Mouse (Mus musculus) kidney, embryonic 14.5 days (tissue): ENCODE results near the gene Fam53b. TPM values are rescaled to one million over a fixed set of nuclear protein-coding genes. Genes with fewer than 3 reads are reported as not detected.
"Not testable (repeated sequence)": the region's sequence is repeated elsewhere in the genome, so short reads cannot be mapped to it uniquely, and the experiment has no call there.

Experiments used
- ATAC-seq: fragments of 200-750 bp; cut with Nextera tagmentation; 2 replicates; pipeline ENCODE4 v1.8.0; 2017; ENCODE audit warnings: moderate number of reproducible peaks, mild to moderate bottlenecking, moderate TSS enrichment, moderate library complexity; ENCODE audit not compliant: low FRiP score, low TSS enrichment
- H3K27ac ChIP-seq: fragments of 300-500 bp; sonication (generic); 2 replicates; pipeline ENCODE4 v1.5.1; 2014; ENCODE audit warnings: low read depth, mild to moderate bottlenecking, low read length, moderate library complexity, mixed read lengths
- H3K27me3 ChIP-seq: fragments of 300-500 bp; sonication (generic); 2 replicates; pipeline ENCODE4 v1.6.1; 2014; ENCODE audit warnings: mild to moderate bottlenecking, low read length; ENCODE audit not compliant: control insufficient read depth, insufficient read depth
- H3K36me3 ChIP-seq: fragments of 300-500 bp; sonication (generic); 2 replicates; pipeline ENCODE4 v1.6.1; 2014; ENCODE audit warnings: low read length, mixed read lengths; ENCODE audit not compliant: control insufficient read depth, insufficient read depth
- H3K4me1 ChIP-seq: fragments of 300-500 bp; sonication (generic); 2 replicates; pipeline ENCODE4 v1.6.1; 2014; ENCODE audit warnings: low read length, mixed read lengths; ENCODE audit not compliant: control insufficient read depth, insufficient read depth
- H3K4me2 ChIP-seq: fragments of 300-500 bp; sonication (generic); replicated peaks from 2 replicates; pipeline ENCODE4 v1.6.1; 2014; ENCODE audit warnings: low read depth, mild to moderate bottlenecking, low read length
- H3K4me3 ChIP-seq: fragments of 300-500 bp; sonication (generic); 2 replicates; pipeline ENCODE4 v1.5.1; 2014; ENCODE audit warnings: mild to moderate bottlenecking, low read length
- H3K9ac ChIP-seq: fragments of 300-500 bp; sonication (generic); 2 replicates; pipeline ENCODE4 v1.6.1; 2014; ENCODE audit warnings: low read depth, mild to moderate bottlenecking, low read length, moderate library complexity
- H3K9me3 ChIP-seq: fragments of 300-500 bp; sonication (generic); 2 replicates; pipeline ENCODE4 v1.6.1; 2016; ENCODE audit warnings: low read length; ENCODE audit not compliant: control insufficient read depth
- WGBS: fragments of 180-500 bp; shearing (Covaris S2); extraction: QIAGEN DNeasy Blood & Tissue Kit; methylation state at CpG from one replicate; pipeline ENCODE4 v1.1.7; 2014; 5-methylcytosine and 5-hydroxymethylcytosine counted together
- polyA plus RNA-seq: library from polyadenylated mRNA; unstranded; fragments of >200 nt; fragmentation: Nextera tagmentation; extraction: Ambion mirVana; gene quantifications from 2 replicates; pipeline ENCODE4 v1.2.1, GENCODE M21; 2014

Gene Fam53b
- polyA plus RNA-seq, 1 experiment from 2014 or later = 22.1 TPM

- 89% methylated on average over 3 of the region's 3 CpGs for WGBS
- no peak for ATAC-seq
- no peaks in the 10 kb centered on the region for H3K36me3 ChIP-seq
- H3K27ac ChIP-seq = no peak overlapping the region
- no peaks in the 10 kb centered on the region for H3K27me3 ChIP-seq
- no peak overlapping the region for H3K4me3 ChIP-seq
- H3K9me3 ChIP-seq = no peaks in the 10 kb centered on the region
- H3K4me2 ChIP-seq = no peak overlapping the region
- H3K9ac ChIP-seq = no peak overlapping the region
- no peaks in the 10 kb centered on the region; the same call in 1 of the 2 replicates for H3K4me1 ChIP-seq
Observed at GRCm38 (mm10) chr7:132670863-132671165, 142.9 kb downstream of the Fam53b start.

DNA sequence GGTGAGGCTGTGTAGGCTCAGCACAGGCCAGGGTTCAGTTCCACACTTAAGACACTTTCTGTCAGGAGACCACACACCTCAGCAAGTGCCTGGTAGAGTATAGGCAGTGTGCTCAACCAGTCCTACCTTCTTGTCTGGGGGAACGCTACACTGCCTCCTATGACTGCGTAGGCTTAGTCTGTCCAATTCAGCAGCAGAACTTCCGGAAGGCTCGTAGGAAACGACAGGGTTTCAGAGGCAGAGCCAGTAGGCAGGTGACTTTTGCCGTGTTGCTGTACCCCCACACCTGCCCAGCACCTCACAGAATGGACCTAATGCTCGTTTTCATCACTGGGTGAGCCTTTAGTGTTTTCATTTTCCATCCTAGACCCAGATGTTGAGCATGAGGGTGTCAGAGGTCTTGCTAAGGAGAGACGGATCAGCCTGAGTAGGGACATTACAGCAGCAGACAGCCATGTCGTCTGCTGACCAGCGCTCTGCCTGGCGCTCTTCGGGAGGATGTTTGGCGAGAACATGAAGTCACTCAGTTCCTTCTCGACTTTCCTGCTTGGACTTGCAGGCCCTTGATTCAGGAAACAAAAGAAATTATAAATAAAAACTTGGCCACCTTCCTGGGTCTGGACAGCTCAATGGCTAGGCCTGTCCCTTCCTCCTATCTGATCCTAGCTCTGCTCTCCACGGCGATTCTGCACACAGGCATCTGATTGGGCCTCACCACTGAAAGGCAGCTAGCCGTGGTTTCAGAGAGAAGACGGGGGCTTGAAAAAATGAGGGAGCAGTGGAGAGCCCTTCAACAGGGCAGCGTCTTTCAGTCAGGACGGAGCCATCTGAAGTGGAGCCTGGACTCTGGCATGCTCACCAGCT lies 143.5 kb downstream of the Fam53b start:
- 87% methylated on average over 20 of the region's 20 CpGs for WGBS
- H3K4me3 ChIP-seq = no peak overlapping the region
- H3K27me3 ChIP-seq = no peaks in the 10 kb centered on the region
- no peaks in the 10 kb centered on the region for H3K36me3 ChIP-seq
- no peaks in the 10 kb centered on the region; the same call in 1 of the 2 replicates for H3K4me1 ChIP-seq
- no peak overlapping the region for H3K27ac ChIP-seq
- H3K9me3 ChIP-seq = no peaks in the 10 kb centered on the region
- no peak overlapping the region for H3K9ac ChIP-seq
- H3K4me2 ChIP-seq = no peak overlapping the region
- no peak for ATAC-seq

DNA sequence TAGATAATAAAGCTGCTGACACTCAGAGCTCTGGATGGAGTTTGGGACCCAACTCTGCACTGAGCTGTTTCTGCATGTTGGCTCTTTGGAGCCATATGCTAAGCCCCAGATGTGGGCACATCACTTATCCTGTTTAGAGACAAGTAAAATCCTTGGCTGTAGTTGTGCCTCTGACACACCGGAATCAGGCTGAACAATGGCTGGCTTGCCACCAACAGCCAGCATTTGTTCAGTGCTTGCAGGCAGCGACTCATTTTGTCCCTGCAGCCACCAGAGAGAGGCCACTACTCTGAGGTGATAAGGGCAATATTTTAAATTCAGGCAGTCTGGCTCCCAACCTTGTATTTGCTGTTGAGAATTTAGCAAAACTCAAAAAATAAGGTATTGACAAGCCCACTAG lies 145.1 kb downstream of the Fam53b start:
- no peaks in the 10 kb centered on the region for H3K27me3 ChIP-seq
- no peaks in the 10 kb centered on the region for H3K4me1 ChIP-seq
- H3K9me3 ChIP-seq = no peaks in the 10 kb centered on the region
- H3K36me3 ChIP-seq = no peaks in the 10 kb centered on the region
- H3K9ac ChIP-seq = no peak overlapping the region
- 72% methylated on average over 2 of the region's 2 CpGs for WGBS
- no peak for ATAC-seq
- H3K4me2 ChIP-seq = no peak overlapping the region
- no peak overlapping the region for H3K27ac ChIP-seq
- no peak overlapping the region for H3K4me3 ChIP-seq

- H3K4me3 ChIP-seq = no peak overlapping the region
- no peaks in the 10 kb centered on the region for H3K9me3 ChIP-seq
- H3K36me3 ChIP-seq = no peaks in the 10 kb centered on the region
- no peaks in the 10 kb centered on the region for H3K4me1 ChIP-seq
- no peak for ATAC-seq
- H3K4me2 ChIP-seq = no peak overlapping the region
- 70% methylated on average over 4 of the region's 4 CpGs for WGBS
- H3K9ac ChIP-seq = no peak overlapping the region
- H3K27me3 ChIP-seq = no peaks in the 10 kb centered on the region
- H3K27ac ChIP-seq = no peak overlapping the region
Observed at GRCm38 (mm10) chr7:132666516-132666915, 147.2 kb downstream of the Fam53b start.

DNA sequence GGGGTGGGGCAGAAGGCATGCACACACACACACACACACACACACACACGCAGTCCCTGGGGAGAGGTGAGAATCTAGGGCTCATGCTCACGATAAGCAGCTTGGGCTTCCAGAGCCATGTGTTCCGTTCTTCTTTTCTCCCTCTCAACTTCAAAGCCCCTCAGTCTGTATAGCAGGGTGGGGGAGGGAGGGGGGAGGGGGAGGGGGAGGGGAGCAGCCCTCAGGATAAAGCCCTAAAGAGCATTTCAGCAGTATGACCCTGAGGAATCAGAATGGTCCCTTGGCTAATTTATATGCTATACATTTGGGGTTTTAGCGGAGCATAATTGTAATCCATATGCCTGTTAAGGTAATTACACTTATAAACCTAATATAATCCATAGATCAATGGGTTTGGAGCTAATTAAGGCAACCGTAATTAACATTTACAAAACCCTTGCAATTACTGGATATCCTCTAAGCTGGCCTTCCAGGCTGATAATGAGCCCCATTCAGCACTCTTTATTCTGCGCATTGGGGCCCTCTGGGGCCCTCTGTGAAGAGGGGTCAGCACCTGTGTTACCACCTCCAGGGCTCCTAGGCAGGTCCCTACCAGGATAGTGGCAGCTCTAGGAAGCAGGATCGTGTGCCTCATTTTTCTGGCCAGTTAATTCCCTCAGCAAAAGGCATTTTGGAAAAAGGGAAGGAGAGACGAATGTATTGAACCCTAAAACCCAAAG lies 147.9 kb downstream of the Fam53b start:
- Histone ChIP-seq H3K4me2 (no peak overlapping the region), H3K4me1 (no peaks in the 10 kb centered on the region), H3K9me3 (no peaks in the 10 kb centered on the region), H3K36me3 (no peaks in the 10 kb centered on the region), H3K27ac (no peak overlapping the region), H3K4me3 (no peak overlapping the region), H3K9ac (no peak overlapping the region), H3K27me3 (no peaks in the 10 kb centered on the region)
- WGBS = 43% methylated on average over 8 of the region's 8 CpGs
- no peak for ATAC-seq

DNA sequence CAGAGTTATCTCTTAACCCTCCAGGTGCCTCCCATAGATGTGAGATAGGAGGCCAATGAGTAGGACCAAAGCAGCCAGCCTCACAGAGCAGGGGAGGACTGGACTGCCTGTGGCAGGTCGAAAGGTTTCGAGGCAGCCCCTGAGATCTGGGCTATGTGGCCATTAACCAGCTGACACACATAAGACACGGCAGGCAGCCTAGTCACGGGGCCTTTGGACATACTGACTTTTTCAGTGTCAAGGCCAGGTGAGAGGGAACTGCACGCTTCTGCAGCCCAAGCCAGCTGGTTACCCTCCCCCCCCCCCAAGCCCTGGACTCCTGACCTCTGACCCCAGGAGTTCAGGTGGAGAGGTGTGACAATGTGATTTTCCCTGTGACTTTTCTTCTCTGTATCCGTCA lies 148.9 kb downstream of the Fam53b start:
- no peak overlapping the region for H3K27ac ChIP-seq
- H3K4me2 ChIP-seq = no peak overlapping the region
- H3K4me3 ChIP-seq = no peak overlapping the region
- H3K27me3 ChIP-seq = no peaks in the 10 kb centered on the region
- H3K36me3 ChIP-seq = no peaks in the 10 kb centered on the region
- no peaks in the 10 kb centered on the region for H3K9me3 ChIP-seq
- H3K9ac ChIP-seq = no peak overlapping the region
- no peak for ATAC-seq
- WGBS = 74% methylated on average over 6 of the region's 6 CpGs
- H3K4me1 ChIP-seq = peaks cover 8% of the 10 kb centered on the region; the same call in 1 of the 2 replicates

GRCm38 (mm10) chr7:132662831-132663230 lies 150.9 kb downstream of the Fam53b start:
- H3K9ac ChIP-seq, ATAC-seq: not testable (repeated sequence)

More at GRCm38 (mm10) chr7:132662831-132663230, 150.9 kb downstream of the Fam53b start:
- H3K9me3 ChIP-seq, H3K27me3 ChIP-seq, H3K36me3 ChIP-seq, H3K4me2 ChIP-seq, H3K4me3 ChIP-seq, H3K27ac ChIP-seq: not testable (repeated sequence)
- 53% methylated on average over 6 of the region's 6 CpGs for WGBS
- H3K4me1 ChIP-seq = peaks cover 24% of the 10 kb centered on the region
